Mouse (Mus musculus): ENCODE results near the gene Nectin2. TPM values are rescaled to one million over a fixed set of nuclear protein-coding genes. Genes with fewer than 3 reads are reported as not detected.
"Not testable (repeated sequence)": the region's sequence is repeated elsewhere in the genome, so short reads cannot be mapped to it uniquely, and the experiment has no call there.

Nectin2 gene
- polyA plus RNA-seq, 1 experiment from 2014 or later = 87.0 TPM

- not testable (repeated sequence) for H3K27me3 ChIP-seq (ENCODE audit: control insufficient read depth, insufficient read depth, low read length); H3K27ac ChIP-seq (ENCODE audit: low read depth, low read length); H3K4me2 ChIP-seq; H3K9me3 ChIP-seq (replicated peaks; ENCODE audit: control insufficient read depth, low read length); H3K9ac ChIP-seq (ENCODE audit: low read depth, low read length); H3K36me3 ChIP-seq (ENCODE audit: control insufficient read depth, insufficient read depth, low read length); ATAC-seq (replicated peaks; ENCODE audit: insufficient number of reproducible peaks, low FRiP score, low TSS enrichment); H3K4me1 ChIP-seq (ENCODE audit: control insufficient read depth, insufficient read depth, low read length); H3K4me3 ChIP-seq (ENCODE audit: low read depth, low read length)
- 47% methylated on average over 8 of the region's 8 CpGs for WGBS (ENCODE audit: insufficient replicate concordance)
These were observed 63.2 kb downstream of the Nectin2 start for GRCm38 (mm10) chr7:19686927-19687583.

DNA sequence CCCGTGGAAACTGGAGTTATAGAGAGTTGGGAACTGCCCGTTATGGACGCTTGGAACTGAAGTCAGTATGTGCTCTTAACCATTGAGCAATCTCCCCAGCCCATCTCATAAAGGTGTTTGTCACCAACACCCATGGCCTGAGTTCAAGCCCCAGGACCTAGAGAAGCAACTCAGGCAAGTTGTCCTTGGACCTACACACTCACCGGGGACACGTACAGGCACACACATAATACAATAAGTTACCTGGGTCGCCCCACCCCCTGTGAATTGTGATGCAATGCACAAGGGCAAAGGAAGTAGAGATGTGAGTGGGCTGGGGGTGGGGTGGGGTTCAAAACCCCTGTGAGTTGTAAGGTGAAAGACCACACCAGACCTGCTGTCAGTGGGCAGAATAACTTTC lies 63.8 kb downstream of the Nectin2 start:
- Histone ChIP-seq H3K27ac (ENCODE audit: low read depth, low read length) (no peak overlapping the region), H3K36me3 (ENCODE audit: control insufficient read depth, insufficient read depth, low read length) (no peaks in the 10 kb centered on the region), H3K9me3 (replicated peaks; ENCODE audit: control insufficient read depth, low read length) (no peaks in the 10 kb centered on the region), H3K4me1 (ENCODE audit: control insufficient read depth, insufficient read depth, low read length) (no peaks in the 10 kb centered on the region), H3K4me3 (ENCODE audit: low read depth, low read length) (no peak overlapping the region), H3K9ac (ENCODE audit: low read depth, low read length) (no peak overlapping the region), H3K4me2 (no peak overlapping the region), H3K27me3 (ENCODE audit: control insufficient read depth, insufficient read depth, low read length) (no peaks in the 10 kb centered on the region)
- no peak for ATAC-seq (replicated peaks; ENCODE audit: insufficient number of reproducible peaks, low FRiP score, low TSS enrichment)
- WGBS (ENCODE audit: insufficient replicate concordance) = 83% methylated on average over 6 of the region's 6 CpGs

DNA sequence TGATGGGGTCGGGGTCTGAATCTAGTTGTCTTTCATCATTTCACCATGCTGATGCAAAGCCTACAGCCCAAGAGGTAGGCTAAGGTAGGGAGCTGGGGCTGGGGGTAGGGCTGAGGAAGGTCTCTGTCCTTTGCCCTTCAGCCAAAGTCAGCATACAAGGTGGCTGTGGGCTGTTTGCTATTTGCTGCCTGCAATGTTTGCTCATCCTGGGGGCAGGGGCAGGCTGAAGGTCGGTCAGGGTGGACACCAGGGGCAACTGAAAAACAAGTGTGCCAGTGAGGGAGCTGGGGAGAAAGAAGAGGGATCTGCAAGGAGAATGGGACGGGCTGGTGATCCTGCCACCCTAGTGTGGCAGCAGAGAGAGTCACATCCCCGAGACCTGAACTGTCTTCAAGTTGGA lies 64.9 kb downstream of the Nectin2 start:
- H3K4me2 ChIP-seq = no peak overlapping the region
- H3K4me1 ChIP-seq (ENCODE audit: control insufficient read depth, insufficient read depth, low read length) = 0 out of 2 replicates have a peak, but pooled peaks cover 3% of the 10 kb centered on the region
- no peak overlapping the region for H3K27ac ChIP-seq (ENCODE audit: low read depth, low read length)
- H3K9me3 ChIP-seq (replicated peaks; ENCODE audit: control insufficient read depth, low read length) = no peaks in the 10 kb centered on the region
- no peak for ATAC-seq (replicated peaks; ENCODE audit: insufficient number of reproducible peaks, low FRiP score, low TSS enrichment)
- no peak overlapping the region for H3K4me3 ChIP-seq (ENCODE audit: low read depth, low read length)
- 63% methylated on average over 4 of the region's 4 CpGs for WGBS (ENCODE audit: insufficient replicate concordance)
- H3K9ac ChIP-seq (ENCODE audit: low read depth, low read length) = no peak overlapping the region; the same call in 1 of the 2 replicates
- H3K36me3 ChIP-seq (ENCODE audit: control insufficient read depth, insufficient read depth, low read length) = no peaks in the 10 kb centered on the region
- H3K27me3 ChIP-seq (ENCODE audit: control insufficient read depth, insufficient read depth, low read length) = no peaks in the 10 kb centered on the region

DNA sequence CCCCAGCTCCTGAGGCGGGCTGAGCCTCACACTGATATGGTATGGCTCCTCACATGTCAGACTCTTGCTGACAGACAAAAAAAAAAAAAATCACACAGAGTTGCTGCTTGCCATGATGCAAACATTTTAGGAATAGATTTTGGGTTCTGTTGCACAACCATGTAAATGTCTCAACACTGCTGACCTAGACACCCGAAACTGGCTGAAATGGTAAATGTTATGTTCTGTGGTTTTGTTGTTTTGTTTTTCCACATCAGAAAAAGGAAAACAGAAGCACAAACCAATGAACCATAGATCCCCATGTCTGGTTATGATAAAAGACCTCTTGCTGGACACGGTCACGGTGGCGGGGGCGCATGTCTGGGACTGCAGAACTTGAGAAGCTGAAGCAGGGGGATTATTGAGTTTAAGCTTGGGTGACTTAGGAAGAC lies 66.5 kb downstream of the Nectin2 start:
- Histone ChIP-seq H3K27ac (ENCODE audit: low read depth, low read length) (no peak overlapping the region), H3K4me2 (no peak overlapping the region), H3K4me3 (ENCODE audit: low read depth, low read length) (no peak overlapping the region), H3K36me3 (ENCODE audit: control insufficient read depth, insufficient read depth, low read length) (no peaks in the 10 kb centered on the region), H3K27me3 (ENCODE audit: control insufficient read depth, insufficient read depth, low read length) (no peaks in the 10 kb centered on the region), H3K4me1 (ENCODE audit: control insufficient read depth, insufficient read depth, low read length) (0 out of 2 replicates have a peak, but pooled peaks cover 3% of the 10 kb centered on the region), H3K9me3 (replicated peaks; ENCODE audit: control insufficient read depth, low read length) (no peaks in the 10 kb centered on the region), H3K9ac (ENCODE audit: low read depth, low read length) (no peak overlapping the region)
- no peak for ATAC-seq (replicated peaks; ENCODE audit: insufficient number of reproducible peaks, low FRiP score, low TSS enrichment)
- 82% methylated on average over 6 of the region's 6 CpGs for WGBS (ENCODE audit: insufficient replicate concordance)

GRCm38 (mm10) chr7:19682979-19683378 lies 67.3 kb downstream of the Nectin2 start:
- no peak for ATAC-seq (replicated peaks; ENCODE audit: insufficient number of reproducible peaks, low FRiP score, low TSS enrichment)
- Histone ChIP-seq H3K36me3 (ENCODE audit: control insufficient read depth, insufficient read depth, low read length) (no peaks in the 10 kb centered on the region), H3K4me2 (no peak overlapping the region), H3K9me3 (replicated peaks; ENCODE audit: control insufficient read depth, low read length) (no peaks in the 10 kb centered on the region), H3K27ac (ENCODE audit: low read depth, low read length) (no peak overlapping the region), H3K4me3 (ENCODE audit: low read depth, low read length) (no peak overlapping the region), H3K4me1 (ENCODE audit: control insufficient read depth, insufficient read depth, low read length) (0 out of 2 replicates have a peak, but pooled peaks cover 3% of the 10 kb centered on the region), H3K27me3 (ENCODE audit: control insufficient read depth, insufficient read depth, low read length) (no peaks in the 10 kb centered on the region), H3K9ac (ENCODE audit: low read depth, low read length) (no peak overlapping the region)
- WGBS (ENCODE audit: insufficient replicate concordance) = 71% methylated on average over 3 of the region's 3 CpGs

DNA sequence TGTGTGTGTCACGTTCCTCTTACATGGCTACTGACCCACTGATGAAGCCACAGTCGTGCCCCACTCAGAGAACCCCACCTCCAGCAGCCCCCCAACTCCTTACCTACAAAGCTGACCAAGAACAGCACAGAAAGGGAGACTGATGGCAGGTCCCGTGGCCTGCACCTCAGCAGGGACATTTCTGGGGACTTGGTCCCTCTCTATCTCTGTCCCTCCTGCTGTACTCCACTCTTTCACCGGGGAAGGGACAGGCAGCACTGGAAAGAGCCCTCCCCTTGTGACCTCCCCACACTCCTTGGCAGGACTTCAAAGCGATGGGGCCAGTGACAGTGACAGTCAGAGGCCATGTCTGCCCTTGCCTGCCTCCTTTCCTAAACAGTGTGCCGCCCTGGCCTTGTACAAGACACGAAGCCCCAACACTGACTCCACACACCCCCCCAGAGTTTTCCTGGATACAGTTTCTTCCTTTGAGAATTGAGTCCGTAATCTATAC lies 69.0 kb downstream of the Nectin2 start, which contains the start of the genes Gm44805 and Apoc4:
Gene Gm44805 (minus strand): TSS at position 222 of the 493 bp plus-strand sequence.
Gene Apoc4 (minus strand): TSS at position 278 of the 493 bp plus-strand sequence.
- Histone ChIP-seq H3K27me3 (ENCODE audit: control insufficient read depth, insufficient read depth, low read length) (no peaks in the 10 kb centered on the region), H3K9me3 (replicated peaks; ENCODE audit: control insufficient read depth, low read length) (no peaks in the 10 kb centered on the region), H3K27ac (ENCODE audit: low read depth, low read length) (no peak within 1 kb of the TSS), H3K4me2 (no peak within 1 kb of the TSS), H3K4me1 (ENCODE audit: control insufficient read depth, insufficient read depth, low read length) (0 out of 2 replicates have a peak, but pooled peaks cover 3% of the 10 kb centered on the region), H3K36me3 (ENCODE audit: control insufficient read depth, insufficient read depth, low read length) (no peaks in the 10 kb centered on the region), H3K9ac (ENCODE audit: low read depth, low read length) (no peak within 1 kb of the TSS), H3K4me3 (ENCODE audit: low read depth, low read length) (no peak within 1 kb of the TSS)
- WGBS (ENCODE audit: insufficient replicate concordance) = 50% methylated on average over 8 of the region's 8 CpGs
- no peak for ATAC-seq (replicated peaks; ENCODE audit: insufficient number of reproducible peaks, low FRiP score, low TSS enrichment)

DNA sequence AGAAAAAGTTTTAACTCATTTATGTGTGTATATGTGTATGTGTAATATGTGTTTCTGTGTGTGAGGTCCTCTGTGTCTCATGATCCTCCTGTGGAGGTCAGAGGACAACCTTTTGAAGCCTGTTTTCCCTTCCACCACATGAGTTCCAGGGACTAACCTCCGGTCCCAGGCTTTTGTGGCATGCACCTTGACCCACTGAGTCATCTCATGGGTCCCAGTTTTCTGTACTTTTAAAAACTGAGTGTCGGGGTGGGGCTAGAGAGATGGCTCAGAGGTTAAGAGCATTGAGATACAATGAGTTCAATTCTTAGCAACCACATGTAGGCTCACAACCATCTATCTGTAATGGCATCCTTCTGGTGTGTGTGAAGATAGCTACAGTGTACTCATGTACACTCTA lies 69.6 kb downstream of the Nectin2 start:
- Histone ChIP-seq H3K4me1 (ENCODE audit: control insufficient read depth, insufficient read depth, low read length) (0 out of 2 replicates have a peak, but pooled peaks cover 3% of the 10 kb centered on the region), H3K4me3 (ENCODE audit: low read depth, low read length) (no peak overlapping the region), H3K9me3 (replicated peaks; ENCODE audit: control insufficient read depth, low read length) (no peaks in the 10 kb centered on the region), H3K27me3 (ENCODE audit: control insufficient read depth, insufficient read depth, low read length) (no peaks in the 10 kb centered on the region), H3K36me3 (ENCODE audit: control insufficient read depth, insufficient read depth, low read length) (no peaks in the 10 kb centered on the region), H3K27ac (ENCODE audit: low read depth, low read length) (no peak overlapping the region), H3K4me2 (no peak overlapping the region), H3K9ac (ENCODE audit: low read depth, low read length) (no peak overlapping the region)
- 88% methylated on average over 2 of the region's 2 CpGs for WGBS (ENCODE audit: insufficient replicate concordance)
- no peak for ATAC-seq (replicated peaks; ENCODE audit: insufficient number of reproducible peaks, low FRiP score, low TSS enrichment)

- Histone ChIP-seq H3K9me3 (replicated peaks; ENCODE audit: control insufficient read depth, low read length) (no peaks in the 10 kb centered on the region), H3K4me3 (ENCODE audit: low read depth, low read length) (no peak overlapping the region), H3K9ac (ENCODE audit: low read depth, low read length) (no peak overlapping the region), H3K36me3 (ENCODE audit: control insufficient read depth, insufficient read depth, low read length) (no peaks in the 10 kb centered on the region), H3K4me1 (ENCODE audit: control insufficient read depth, insufficient read depth, low read length) (0 out of 2 replicates have a peak, but pooled peaks cover 3% of the 10 kb centered on the region), H3K4me2 (no peak overlapping the region), H3K27me3 (ENCODE audit: control insufficient read depth, insufficient read depth, low read length) (no peaks in the 10 kb centered on the region), H3K27ac (ENCODE audit: low read depth, low read length) (no peak overlapping the region)
- 79% methylated on average over 3 of the region's 3 CpGs for WGBS (ENCODE audit: insufficient replicate concordance)
- no peak for ATAC-seq (replicated peaks; ENCODE audit: insufficient number of reproducible peaks, low FRiP score, low TSS enrichment)
These were observed 71.4 kb downstream of the Nectin2 start for GRCm38 (mm10) chr7:19678901-19679300.

DNA sequence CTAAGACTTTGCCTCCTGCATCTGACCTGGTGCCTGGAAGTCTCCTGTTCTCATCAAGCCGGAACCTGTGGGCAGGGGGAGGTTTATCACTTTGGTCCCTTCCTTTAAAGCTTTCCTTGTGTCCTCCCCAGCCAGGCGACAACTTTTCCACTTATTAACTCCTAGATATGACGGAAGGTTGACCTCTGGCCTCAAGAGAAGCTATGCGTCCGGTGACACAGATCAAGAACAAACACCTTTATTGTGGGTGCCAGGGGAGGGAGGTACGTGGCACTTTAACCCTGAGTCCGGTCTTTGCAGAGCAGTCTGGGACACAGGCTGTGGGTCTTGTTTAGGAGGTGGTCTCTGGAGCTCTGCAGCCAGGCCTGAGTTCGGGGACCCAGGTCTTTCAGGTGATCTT lies 72.4 kb downstream of the Nectin2 start, which contains the start of gene Apoc2:
Gene Apoc2 (minus strand): TSS at position 70 of the 400 bp plus-strand sequence.
- Histone ChIP-seq H3K36me3 (ENCODE audit: control insufficient read depth, insufficient read depth, low read length) (no peaks in the 10 kb centered on the region), H3K9me3 (replicated peaks; ENCODE audit: control insufficient read depth, low read length) (no peaks in the 10 kb centered on the region), H3K4me1 (ENCODE audit: control insufficient read depth, insufficient read depth, low read length) (0 out of 2 replicates have a peak, but pooled peaks cover 3% of the 10 kb centered on the region), H3K4me3 (ENCODE audit: low read depth, low read length) (no peak within 1 kb of the TSS), H3K27me3 (ENCODE audit: control insufficient read depth, insufficient read depth, low read length) (no peaks in the 10 kb centered on the region), H3K9ac (ENCODE audit: low read depth, low read length) (no peak within 1 kb of the TSS), H3K27ac (ENCODE audit: low read depth, low read length) (no peak within 1 kb of the TSS), H3K4me2 (no peak within 1 kb of the TSS)
- 61% methylated on average over 8 of the region's 8 CpGs for WGBS (ENCODE audit: insufficient replicate concordance)
- no peak for ATAC-seq (replicated peaks; ENCODE audit: insufficient number of reproducible peaks, low FRiP score, low TSS enrichment)
